Mouse (Mus musculus) retina, embryonic 14.5 days (tissue): ENCODE data around the gene Olfr869.

Source experiments
- DNase-seq: peaks from one replicate; pipeline ENCODE4 v3.0.0-alpha.2; 2015; ENCODE audit warnings: low spot score

The Olfr869 gene

DNA sequence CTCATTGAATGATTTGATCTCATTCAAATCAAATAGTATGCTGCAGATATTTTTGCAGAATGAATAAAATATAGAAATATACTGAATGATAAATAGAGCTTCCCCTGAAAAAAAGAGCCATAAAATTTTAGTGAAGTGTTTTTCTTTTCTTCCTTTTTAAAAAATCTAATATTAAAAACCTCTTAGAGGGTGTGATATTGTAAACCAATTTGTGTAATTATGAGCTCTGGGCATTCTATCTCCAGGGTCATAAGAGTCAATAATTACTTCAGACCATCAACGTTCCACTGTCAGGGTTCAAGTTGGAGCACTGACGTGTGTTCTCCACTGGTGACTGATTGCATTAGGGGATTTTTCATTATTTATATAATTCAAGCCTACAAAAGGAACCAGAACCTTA is at the start of gene Olfr869:
Gene Olfr869 (plus strand): TSS at position 301 of the 400 bp plus-strand sequence.
- DNase-seq: no peak

DNA sequence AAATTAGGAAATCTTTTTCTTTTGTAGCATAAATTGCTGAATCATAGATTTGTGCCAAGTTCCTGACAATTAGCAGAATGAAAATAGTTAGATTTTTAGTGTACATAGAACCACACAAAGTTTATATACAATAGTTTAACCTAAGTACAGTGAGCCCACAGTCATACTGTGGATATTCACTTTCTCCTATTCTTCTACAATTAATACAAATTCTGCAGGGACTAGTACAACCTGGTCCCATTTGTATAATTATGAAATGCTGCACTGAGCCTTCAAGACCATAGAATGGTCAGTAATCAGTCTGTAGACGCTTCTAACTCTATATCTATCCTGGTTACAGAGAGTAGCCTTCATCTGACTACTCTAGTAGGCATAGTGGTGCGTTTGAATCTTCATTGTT is 30.5 kb upstream of the Olfr869 start, which contains the start of gene Olfr868:
Gene Olfr868 (plus strand): TSS at position 301 of the 400 bp plus-strand sequence.
- no peak for DNase-seq

DNA sequence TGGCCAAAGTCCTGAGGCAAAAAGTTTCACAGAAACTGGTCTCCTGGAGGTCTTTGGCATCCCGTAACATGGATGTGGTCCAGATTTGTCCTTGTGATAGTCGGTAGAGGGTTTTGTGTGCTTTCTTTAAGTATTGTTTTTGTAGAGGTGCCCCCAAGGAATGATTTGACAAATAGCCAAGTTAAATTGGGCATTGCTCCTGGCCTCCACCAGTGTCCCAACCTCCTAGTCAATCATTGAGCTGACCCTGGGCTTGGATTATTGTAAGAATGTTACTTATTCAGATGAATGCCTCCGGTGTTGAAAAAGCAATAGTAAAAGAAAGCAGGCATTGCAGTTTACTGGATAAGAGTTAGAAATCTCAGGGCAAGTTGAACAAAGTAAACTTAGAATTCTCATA is 20.9 kb downstream of the Olfr869 start:
- DNase-seq: no peak

DNA sequence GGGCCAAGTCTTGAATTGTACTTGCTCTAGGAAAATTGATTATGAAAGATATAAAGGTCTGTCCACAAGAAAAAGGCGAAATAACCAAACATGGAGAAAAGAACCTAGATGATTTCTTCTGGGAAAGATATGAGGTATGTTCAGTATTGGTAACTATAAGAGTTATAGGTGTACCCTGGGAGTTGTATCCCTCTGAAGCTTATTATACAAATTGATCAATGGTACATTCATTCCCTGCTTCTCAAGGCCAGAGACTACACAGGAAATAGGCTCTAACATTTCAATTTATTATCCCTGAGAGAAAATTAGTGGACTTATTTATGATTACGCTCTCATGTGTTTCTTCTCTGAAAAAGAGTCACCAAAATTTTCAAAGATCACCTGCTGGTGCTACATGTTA is 45.1 kb downstream of the Olfr869 start, which contains the start of gene Olfr870:
Gene Olfr870 (minus strand): TSS at position 101 of the 400 bp plus-strand sequence.
- no peak for DNase-seq

DNA sequence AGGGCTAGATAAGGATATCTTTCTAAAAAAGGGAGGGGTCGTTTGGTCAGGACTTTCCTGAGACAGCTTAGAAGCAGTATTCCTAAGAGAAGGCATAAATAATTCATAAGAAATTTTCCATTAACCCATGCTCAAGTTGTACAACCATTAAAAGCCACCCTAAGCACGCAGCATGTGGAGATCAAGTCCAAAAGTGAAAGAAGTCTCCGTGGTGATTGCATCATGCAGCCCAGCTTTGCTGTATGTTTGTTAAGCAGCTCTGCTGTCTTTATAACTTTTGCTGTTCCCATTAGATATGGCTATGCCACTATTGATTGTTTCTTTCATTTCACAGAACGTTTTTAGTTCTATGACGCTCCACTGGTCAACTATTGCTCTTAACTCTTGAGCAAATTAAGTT is 50.7 kb downstream of the Olfr869 start:
- DNase-seq: no peak
